Mouse (Mus musculus): ENCODE results near the gene Slc22a18.

GRCm38 (mm10) chr7:143475876-143476275, 2.3 kb downstream of the Slc22a18 start:
- no peak for TF ChIP-seq CTCF (IDR thresholded peaks at IDR 0.05; ENCODE audit: low read depth)
- no peak for TF ChIP-seq EP300 (IDR thresholded peaks at IDR 0.05; ENCODE audit: low read depth)
